Mouse (Mus musculus) CD4-positive helper T cell, adult 2 months (primary cell): Measurements from ENCODE around the gene Afdn.
"Not testable (repeated sequence)": the region's sequence is repeated elsewhere in the genome, so short reads cannot be mapped to it uniquely, and the experiment has no call there.

Experiments used
- DNase-seq: peaks from one replicate; pipeline ENCODE4 v3.0.0-alpha.2; 2012; ENCODE audit warnings: low read depth, missing footprints, low spot score

Afdn gene

GRCm38 (mm10) chr17:13769256-13769655 lies 8.9 kb downstream of the Afdn start:
- no peak for DNase-seq

- no peak for DNase-seq
Measured at GRCm38 (mm10) chr17:13777676-13778075, 17.3 kb downstream of the Afdn start.

GRCm38 (mm10) chr17:13778865-13779264 lies 18.5 kb downstream of the Afdn start:
- no peak for DNase-seq

- no peak for DNase-seq
Measured at GRCm38 (mm10) chr17:13781948-13782347, 21.6 kb downstream of the Afdn start.

GRCm38 (mm10) chr17:13783469-13783868 lies 23.1 kb downstream of the Afdn start:
- DNase-seq = no peak

DNA sequence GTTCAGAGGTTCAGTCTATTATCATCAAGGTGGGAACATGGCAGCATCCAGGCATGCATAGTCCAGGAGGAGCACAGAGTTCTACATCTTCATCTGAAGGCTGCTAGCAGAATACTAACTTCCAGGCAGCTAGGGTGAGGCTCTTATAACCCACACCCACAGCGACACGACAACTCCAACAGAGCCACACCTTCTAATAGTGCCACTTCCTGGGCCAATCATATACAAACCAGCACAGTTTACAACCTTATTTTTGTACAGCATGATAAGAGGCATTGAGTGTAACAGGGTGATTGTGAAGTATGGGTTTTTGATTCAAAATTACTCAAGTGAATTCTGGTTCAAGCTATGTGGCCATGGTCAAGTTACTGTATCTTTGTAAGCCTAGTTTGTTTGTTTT lies 29.7 kb downstream of the Afdn start:
- not testable (repeated sequence) for DNase-seq

- no peak for DNase-seq
Measured at GRCm38 (mm10) chr17:13797691-13798090, 37.4 kb downstream of the Afdn start.

GRCm38 (mm10) chr17:13802836-13803408 lies 42.6 kb downstream of the Afdn start:
- no peak for DNase-seq

DNA sequence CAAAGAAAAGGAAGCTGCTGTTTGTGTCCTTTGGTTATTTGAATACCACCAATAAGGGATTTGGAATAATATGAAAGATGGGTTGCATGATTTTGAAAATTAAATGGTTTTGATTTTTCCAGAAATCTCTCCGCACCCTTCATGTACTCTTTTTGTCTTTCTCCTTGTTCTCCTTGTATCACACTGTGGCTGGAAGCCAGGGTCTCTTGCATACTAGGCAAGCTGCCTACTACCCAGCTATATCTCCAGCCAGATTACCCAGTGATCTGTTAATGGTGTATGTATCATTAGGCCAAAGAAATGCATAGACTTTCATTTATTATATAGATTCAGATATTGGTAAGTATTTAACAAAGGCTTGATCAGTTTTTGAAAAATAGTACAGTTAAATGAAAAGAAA lies 45.7 kb downstream of the Afdn start:
- DNase-seq = no peak

DNA sequence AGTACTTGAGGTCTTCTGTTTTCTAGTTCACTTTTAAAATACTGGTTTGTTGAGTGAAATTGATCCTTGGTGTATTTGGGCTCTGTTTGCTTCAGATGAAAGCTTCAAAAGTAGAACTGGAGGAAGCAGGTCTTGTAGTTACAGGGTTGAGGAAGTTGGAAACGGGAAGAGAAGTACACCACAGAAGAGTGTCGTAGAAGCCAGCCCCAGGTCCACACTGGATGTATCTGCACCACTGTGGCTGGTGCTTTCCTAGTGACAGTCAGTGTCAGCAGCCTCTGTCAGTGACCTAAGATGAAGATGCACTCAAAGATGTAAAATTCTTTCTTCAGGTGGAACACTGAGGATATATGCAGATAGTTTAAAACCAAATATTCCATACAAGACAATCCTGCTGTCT lies 57.5 kb downstream of the Afdn start:
- no peak for DNase-seq

DNA sequence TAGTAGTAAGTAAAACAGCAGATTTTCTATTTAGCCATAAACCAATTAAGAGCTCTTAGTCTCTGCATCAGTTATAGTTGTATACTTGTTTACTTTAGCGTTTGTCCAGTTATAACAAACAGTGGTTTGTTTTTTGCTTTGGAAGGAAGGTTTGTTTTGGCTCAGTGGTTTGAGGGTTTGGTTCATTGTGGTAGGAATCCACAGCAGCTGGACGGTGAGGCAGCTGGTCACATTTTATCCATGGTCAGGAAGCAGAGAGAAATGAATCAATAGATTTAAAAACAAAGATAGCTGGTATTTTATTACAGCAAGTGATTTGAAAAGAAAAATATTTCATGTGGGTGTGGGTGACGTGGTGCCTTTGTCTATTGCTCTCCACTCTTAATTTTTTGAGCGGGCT lies 59.0 kb downstream of the Afdn start:
- DNase-seq = no peak

DNA sequence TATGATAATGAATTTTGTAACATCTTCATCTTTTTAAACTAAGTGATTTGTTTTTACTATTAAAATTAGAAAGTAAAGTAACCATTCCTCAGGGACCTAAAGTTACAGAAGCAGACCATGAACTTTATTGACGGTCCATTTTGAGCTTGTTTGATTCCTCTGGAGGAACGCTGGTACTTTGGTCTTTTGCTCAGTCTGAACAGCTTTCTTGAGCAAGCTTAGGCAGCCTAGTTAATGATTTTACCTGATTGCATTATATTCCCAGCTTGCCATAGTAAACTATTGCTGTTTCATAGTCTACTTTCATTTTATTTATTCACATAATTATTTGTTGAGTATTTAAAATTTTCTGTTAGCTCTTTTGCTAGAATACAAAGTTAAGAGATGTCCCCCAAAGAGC lies 60.3 kb downstream of the Afdn start:
- no peak for DNase-seq

GRCm38 (mm10) chr17:13825421-13825820 lies 65.1 kb downstream of the Afdn start:
- DNase-seq = no peak

GRCm38 (mm10) chr17:13830234-13830633 lies 69.9 kb downstream of the Afdn start:
- DNase-seq = no peak

DNA sequence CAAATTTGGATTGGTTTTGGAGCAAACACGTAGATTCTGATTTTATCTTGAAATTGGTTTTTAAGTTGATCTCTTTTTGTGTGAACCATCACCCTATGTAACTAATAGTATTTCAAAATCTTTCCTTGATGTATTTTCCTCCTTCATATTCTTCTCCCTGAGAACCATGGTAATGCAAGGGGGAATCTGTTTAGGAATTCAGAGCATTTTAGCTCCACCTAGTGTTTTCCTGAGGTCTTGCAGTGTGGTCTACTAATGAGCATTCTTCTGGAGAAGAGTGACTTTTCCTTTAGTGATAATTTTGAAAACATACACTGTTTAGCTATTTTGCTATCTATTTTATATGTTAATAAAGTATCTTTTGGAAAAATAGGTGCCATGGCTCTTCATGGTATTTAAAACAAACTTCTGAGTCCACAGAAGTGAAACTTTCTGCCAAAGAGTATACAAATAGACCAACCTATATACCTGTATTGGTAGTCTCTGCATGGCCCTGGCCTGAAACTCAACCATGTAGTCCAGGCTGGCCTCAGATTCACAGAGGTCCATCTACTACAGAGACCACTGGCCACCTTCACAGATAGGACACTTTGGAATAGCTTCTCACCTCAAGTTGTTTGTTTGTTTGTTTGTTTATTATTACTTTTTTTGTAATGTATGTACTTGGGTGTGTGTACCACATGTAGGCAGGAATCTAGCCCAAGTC lies 70.5 kb downstream of the Afdn start:
- no peak for DNase-seq

- peak; percentile 15 for DNase-seq
Measured at GRCm38 (mm10) chr17:13835876-13836275, 75.5 kb downstream of the Afdn start.

DNA sequence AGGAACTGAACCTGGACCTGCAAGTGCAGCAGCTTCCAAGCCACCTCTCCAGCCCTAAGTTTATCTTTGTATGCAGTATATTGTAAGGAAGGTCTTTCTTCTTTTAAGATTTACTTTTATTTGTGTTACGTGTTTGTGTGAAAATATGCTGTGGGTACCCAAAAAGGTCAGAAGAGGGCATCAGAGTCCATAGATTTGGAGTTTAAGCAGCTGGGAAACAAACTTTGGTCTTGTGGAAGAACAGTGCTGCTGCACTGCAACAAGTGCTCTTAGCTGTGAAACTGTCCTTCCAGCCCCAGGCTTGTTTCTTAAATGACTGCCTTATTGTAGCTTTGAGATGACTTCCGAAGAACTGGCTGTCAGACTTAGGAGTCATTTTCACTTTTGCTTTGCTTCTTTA lies 89.8 kb downstream of the Afdn start:
- no peak for DNase-seq

DNA sequence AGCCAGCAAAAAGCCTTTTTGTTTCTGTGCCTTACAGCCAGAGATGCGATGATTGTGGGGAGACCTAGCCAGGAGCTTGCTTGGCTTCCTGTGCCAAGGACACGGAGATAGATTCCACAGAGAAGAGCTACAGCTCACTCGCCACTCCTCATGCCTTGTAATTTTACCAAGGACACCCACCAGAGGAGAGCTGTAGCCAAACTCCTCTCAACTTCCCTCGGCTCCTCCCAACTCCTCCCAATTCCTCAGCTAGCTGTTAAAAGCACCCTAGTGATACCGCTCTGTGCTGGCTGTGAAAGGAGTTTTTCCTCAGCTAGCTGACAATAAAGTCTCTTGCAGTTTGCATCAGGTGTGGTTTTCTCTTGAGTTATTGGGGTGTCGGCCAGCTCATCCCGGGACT lies 93.5 kb downstream of the Afdn start:
- not testable (repeated sequence) for DNase-seq

DNA sequence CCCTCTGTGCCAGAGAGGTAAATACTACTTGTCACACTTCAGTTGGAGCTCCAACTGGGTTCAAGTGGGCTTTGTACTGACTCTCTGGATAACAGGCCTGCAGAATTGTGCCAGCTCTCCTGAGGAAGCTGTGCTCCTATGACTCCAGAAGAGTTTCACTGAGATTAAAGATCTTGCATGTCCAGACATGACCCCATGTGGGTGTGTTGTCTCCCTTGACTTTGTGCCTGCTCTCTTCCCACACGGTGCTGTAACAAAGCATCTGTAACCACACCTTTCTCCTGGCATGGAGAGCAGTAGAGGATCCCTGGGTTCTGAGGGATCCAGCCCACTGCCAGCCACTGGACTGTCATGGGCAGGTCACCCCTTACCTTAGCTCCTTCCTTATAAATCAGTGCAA lies 95.1 kb downstream of the Afdn start:
- DNase-seq = no peak

DNA sequence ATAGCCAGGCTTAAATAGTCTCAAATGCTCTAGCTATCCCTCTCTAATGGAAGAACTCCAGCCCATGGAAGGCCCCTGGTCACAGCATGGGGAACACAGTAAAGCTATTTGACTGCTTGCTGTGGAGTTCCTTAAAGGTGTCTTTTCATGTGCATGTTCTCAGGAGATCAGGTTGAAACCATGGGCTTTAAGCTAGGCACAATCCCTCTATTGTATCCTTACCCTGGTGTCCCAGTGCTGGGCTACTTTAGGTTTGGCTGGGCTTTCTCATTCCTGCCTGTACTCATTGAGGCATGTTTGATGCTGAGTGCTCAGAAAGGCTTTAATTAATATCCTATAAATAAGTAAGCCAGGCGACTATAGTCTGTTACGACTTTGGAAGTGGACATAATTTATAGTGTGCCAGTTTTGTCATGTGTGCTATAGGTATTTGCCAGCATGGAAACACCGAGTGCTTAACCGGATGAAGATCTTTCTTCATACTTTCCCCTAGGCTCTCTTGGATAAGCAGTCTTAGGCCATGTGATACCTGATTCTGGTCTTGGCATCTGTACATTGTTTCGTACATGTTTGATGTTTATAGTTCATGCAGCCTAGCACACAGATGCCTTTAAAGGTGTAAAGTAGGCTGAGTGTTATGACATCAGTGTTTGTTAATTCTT lies 96.2 kb downstream of the Afdn start:
- no peak for DNase-seq

- DNase-seq = no peak
Measured at GRCm38 (mm10) chr17:13865340-13865739, 105.0 kb downstream of the Afdn start.

DNA sequence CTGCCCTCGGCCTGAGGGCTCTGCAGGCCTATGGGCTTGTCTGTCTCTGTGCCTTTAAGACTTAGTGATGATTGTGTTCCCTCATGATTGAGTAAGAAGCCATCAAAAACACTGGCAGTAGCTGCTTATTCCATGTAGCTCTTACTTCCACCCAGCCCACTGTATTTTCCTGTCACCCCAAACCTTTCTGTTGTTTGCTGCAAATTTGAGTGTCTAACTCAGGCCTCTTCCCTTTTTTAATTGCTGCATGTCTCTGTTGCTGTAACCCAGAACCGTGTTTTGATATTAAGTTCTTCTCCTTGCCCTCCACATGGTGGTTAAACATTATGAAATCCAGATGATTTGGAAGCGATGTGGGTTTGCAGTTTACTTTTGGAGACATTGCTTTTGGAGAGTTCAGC lies 106.6 kb downstream of the Afdn start:
- DNase-seq = no peak

DNA sequence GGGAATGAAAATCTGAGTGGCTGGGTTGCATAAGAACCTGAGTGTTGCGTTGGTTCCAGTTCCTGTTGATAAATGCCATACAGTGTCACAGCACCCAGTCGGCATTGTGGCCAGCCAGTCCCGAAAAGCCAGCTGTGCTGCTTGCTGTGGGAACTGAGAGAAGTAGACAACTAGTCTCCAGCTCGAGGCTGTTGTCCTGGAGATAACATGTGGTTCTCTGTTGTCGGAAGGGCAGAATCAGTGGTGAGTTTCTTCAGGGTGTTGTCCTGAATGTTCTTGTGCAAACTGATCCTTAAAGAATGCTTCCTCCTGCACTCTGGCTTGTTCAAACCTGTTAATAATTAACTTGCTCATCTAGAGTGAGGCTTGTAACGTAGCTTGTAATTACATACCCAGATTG lies 107.1 kb downstream of the Afdn start:
- DNase-seq = no peak
